Mouse (Mus musculus): ENCODE results near the gene Rgl2. TPM values are rescaled to one million over a fixed set of nuclear protein-coding genes. Genes with fewer than 3 reads are reported as not detected.
A peak's percentile ranks its signal among the peaks of the same experiment; 100 is the strongest.

Gene Rgl2
- total and polyA plus RNA-seq, 3 experiments, result 24.9 to 43.6 TPM; not detected in 1

- H3K4me3 ChIP-seq (ENCODE audit: control insufficient read depth in 1 of 2, insufficient read depth in 1 of 2, low read depth in 2 of 2, low read length in 2 of 2), result no peak overlapping the region
- no peaks in the 10 kb centered on the region for H3K27me3 ChIP-seq (ENCODE audit: control insufficient read depth in 1 of 2, insufficient read depth in 2 of 2, low read length in 2 of 2)
- peaks cover 0 to 3% of the 10 kb centered on the region in 2 experiments; a peak in 2 of 4 replicates for H3K36me3 ChIP-seq (ENCODE audit: control insufficient read depth in 1 of 2, insufficient read depth in 2 of 2, low read length in 2 of 2)
- H3K79me2 ChIP-seq (ENCODE audit: control insufficient read depth, insufficient read depth, low read length, poor library complexity), result peaks cover 13% of the 10 kb centered on the region
- H3K27ac ChIP-seq (ENCODE audit: control insufficient read depth, low read depth, low read length), result no peak overlapping the region
- no peak for DNase-seq (ENCODE audit: low read depth, low spot score)
- H3K9me3 ChIP-seq (replicated peaks; ENCODE audit: insufficient read depth, low read length), result no peaks in the 10 kb centered on the region
- no peak for TF ChIP-seq E2F4 (IDR thresholded peaks at IDR 0.05; ENCODE audit: borderline replicate concordance, low read depth, low read length)
- no peak for TF ChIP-seq SIN3A (IDR thresholded peaks at IDR 0.05; ENCODE audit: low read length)
- no peak for TF ChIP-seq BHLHE40 (IDR thresholded peaks at IDR 0.05; ENCODE audit: borderline replicate concordance, low read depth, low read length)
- no peak for TF ChIP-seq CHD2 (IDR thresholded peaks at IDR 0.05; ENCODE audit: low read length)
- TF ChIP-seq NRF1 (IDR thresholded peaks at IDR 0.05; ENCODE audit: insufficient read depth, low read depth, low read length, poor library complexity, severe bottlenecking), result no peak
- TF ChIP-seq SMC3 (IDR thresholded peaks at IDR 0.05; ENCODE audit: low read depth, low read length), result no peak
- TF ChIP-seq KAT2A (conservative IDR thresholded peaks at IDR 0.05; ENCODE audit: low read depth, low read length), result no peak
- no peak for TF ChIP-seq EP300 (IDR thresholded peaks at IDR 0.05; ENCODE audit: low read depth in 1 of 2, low read length in 2 of 2)
- no peak for TF ChIP-seq GATA1 (IDR thresholded peaks at IDR 0.05; ENCODE audit: low read depth, low read length)
- TF ChIP-seq CTCF (IDR thresholded peaks at IDR 0.05 in 2 of 3, conservative IDR thresholded peaks at IDR 0.05 in 1 of 3; ENCODE audit: control insufficient read depth in 1 of 3, insufficient read depth in 1 of 3, low read depth in 2 of 3, low read length in 3 of 3, poor library complexity in 1 of 3, severe bottlenecking in 1 of 3), result no peak
- H3K9ac ChIP-seq (ENCODE audit: control insufficient read depth, low read depth, low read length, poor library complexity, severe bottlenecking), result no peak overlapping the region
- peaks cover 0 to 7% of the 10 kb centered on the region in 2 experiments; a peak in 3 of 4 replicates for H3K4me1 ChIP-seq (ENCODE audit: control insufficient read depth in 1 of 2, insufficient read depth in 2 of 2, low read length in 2 of 2)
Measured at GRCm38 (mm10) chr17:33935422-33936055, 6.2 kb downstream of the Rgl2 start.

- Histone ChIP-seq H3K27me3 (ENCODE audit: control insufficient read depth in 1 of 2, insufficient read depth in 2 of 2, low read length in 2 of 2) (no peaks in the 10 kb centered on the region), H3K36me3 (ENCODE audit: control insufficient read depth in 1 of 2, insufficient read depth in 2 of 2, low read length in 2 of 2) (no peaks in the 10 kb centered on the region), H3K27ac (ENCODE audit: control insufficient read depth, low read depth, low read length) (no peak overlapping the region), H3K4me1 (ENCODE audit: control insufficient read depth in 1 of 2, insufficient read depth in 2 of 2, low read length in 2 of 2) (peaks cover 0 to 2% of the 10 kb centered on the region in 2 experiments; a peak in 2 of 4 replicates), H3K79me2 (ENCODE audit: control insufficient read depth, insufficient read depth, low read length, poor library complexity) (peaks cover 24% of the 10 kb centered on the region), H3K9me3 (replicated peaks; ENCODE audit: insufficient read depth, low read length) (no peaks in the 10 kb centered on the region), H3K4me3 (ENCODE audit: control insufficient read depth in 1 of 2, insufficient read depth in 1 of 2, low read depth in 2 of 2, low read length in 2 of 2) (no peak overlapping the region), H3K9ac (ENCODE audit: control insufficient read depth, low read depth, low read length, poor library complexity, severe bottlenecking) (no peak overlapping the region)
- DNase-seq (ENCODE audit: low read depth, low spot score), result no peak
- TF ChIP-seq RCOR1 (IDR thresholded peaks at IDR 0.05; ENCODE audit: low read depth, low read length) (no peak), UBTF (IDR thresholded peaks at IDR 0.05; ENCODE audit: borderline replicate concordance, insufficient read depth, low read depth, low read length) (no peak)
Measured at GRCm38 (mm10) chr17:33936993-33937392, 7.7 kb downstream of the Rgl2 start.

- DNase-seq (ENCODE audit: low read depth, low spot score), result no peak
- H3K4me3 ChIP-seq (ENCODE audit: control insufficient read depth in 1 of 2, insufficient read depth in 1 of 2, low read depth in 2 of 2, low read length in 2 of 2), result no peak overlapping the region
Measured at GRCm38 (mm10) chr17:33938783-33939182, 9.4 kb downstream of the Rgl2 start.

More at GRCm38 (mm10) chr17:33938783-33939182, 9.4 kb downstream of the Rgl2 start:
- Histone ChIP-seq H3K36me3 (ENCODE audit: control insufficient read depth in 1 of 2, insufficient read depth in 2 of 2, low read length in 2 of 2) (no peaks in the 10 kb centered on the region; a peak in 1 of 4 replicates), H3K79me2 (ENCODE audit: control insufficient read depth, insufficient read depth, low read length, poor library complexity) (peaks cover 27% of the 10 kb centered on the region), H3K9me3 (replicated peaks; ENCODE audit: insufficient read depth, low read length) (no peaks in the 10 kb centered on the region), H3K27me3 (ENCODE audit: control insufficient read depth in 1 of 2, insufficient read depth in 2 of 2, low read length in 2 of 2) (no peaks in the 10 kb centered on the region), H3K9ac (ENCODE audit: control insufficient read depth, low read depth, low read length, poor library complexity, severe bottlenecking) (no peak overlapping the region), H3K4me1 (ENCODE audit: control insufficient read depth in 1 of 2, insufficient read depth in 2 of 2, low read length in 2 of 2) (peaks cover 0 to 3% of the 10 kb centered on the region in 2 experiments; a peak in 2 of 4 replicates), H3K27ac (ENCODE audit: control insufficient read depth, low read depth, low read length) (no peak overlapping the region)
- TF ChIP-seq ZC3H11A (IDR thresholded peaks at IDR 0.05; ENCODE audit: low read depth, low read length) (no peak), TAL1 (IDR thresholded peaks at IDR 0.05; ENCODE audit: low read length) (no peak), POLR2A (IDR thresholded peaks at IDR 0.05; ENCODE audit: control insufficient read depth in 1 of 2, insufficient read depth in 1 of 2, low read depth in 1 of 2, low read length in 2 of 2, poor library complexity in 1 of 2) (peak in 1 of 2 experiments; percentile 35; a peak in 1 of 4 replicates), RCOR1 (IDR thresholded peaks at IDR 0.05; ENCODE audit: low read depth, low read length) (no peak), KAT2A (conservative IDR thresholded peaks at IDR 0.05; ENCODE audit: low read depth, low read length) (no peak), HCFC1 (IDR thresholded peaks at IDR 0.05; ENCODE audit: low read depth, low read length) (no peak), EP300 (IDR thresholded peaks at IDR 0.05; ENCODE audit: low read depth in 1 of 2, low read length in 2 of 2) (no peak), ETS1 (IDR thresholded peaks at IDR 0.05; ENCODE audit: low read depth, low read length) (no peak)
